Mouse (Mus musculus) MEL (cell line): ENCODE measurements at regions not wholly inside any gene's neighbourhood (a gene's known extent, or its start where the extent isn't known, plus 50 kb on each side); places are given as distances from the start of the nearest gene placed in this dataset.

Experiments
- DNase-seq: peaks from one replicate; pipeline ENCODE4 v3.0.0; 2011; ENCODE audit warnings: low read depth, low spot score
- H3K27ac ChIP-seq: 2 replicates; pipeline ENCODE4 v1.5.1; 2012; ENCODE audit warnings: low read depth, mild to moderate bottlenecking, control low read depth, low read length, moderate library complexity; ENCODE audit not compliant: control insufficient read depth
- H3K27me3 ChIP-seq, 2 experiments: fragments of 150-350 bp in 1 of 2; sonication (generic) in 1 of 2; 2 replicates each; pipeline ENCODE4 v1.6.1; 2012; ENCODE audit warnings: low read length in 2 of 2, mild to moderate bottlenecking in 2 of 2, improper control_type of control experiment in 1 of 2, moderate library complexity in 1 of 2; ENCODE audit not compliant: insufficient read depth in 2 of 2, control insufficient read depth in 1 of 2
- H3K36me3 ChIP-seq, 2 experiments: 2 replicates each; pipeline ENCODE4 v1.6.1; 2012 to 2014; ENCODE audit warnings: low read length in 2 of 2, improper control_type of control experiment in 1 of 2, inconsistent platforms in 1 of 2, mild to moderate bottlenecking in 1 of 2; ENCODE audit not compliant: insufficient read depth in 2 of 2, control insufficient read depth in 1 of 2
- H3K4me1 ChIP-seq, 2 experiments: fragments of 150-350 bp in 1 of 2; sonication (generic) in 1 of 2; 2 replicates each; pipeline ENCODE4 v1.6.1; 2012; ENCODE audit warnings: low read length in 2 of 2, improper control_type of control experiment in 1 of 2, mild to moderate bottlenecking in 1 of 2; ENCODE audit not compliant: insufficient read depth in 2 of 2, control insufficient read depth in 1 of 2
- H3K4me3 ChIP-seq, 2 experiments: fragments of 150-350 bp in 1 of 2; sonication (generic) in 1 of 2; 2 replicates each; pipeline ENCODE4 v1.5.1; 2012; ENCODE audit warnings: low read depth in 2 of 2, low read length in 2 of 2, mild to moderate bottlenecking in 2 of 2, moderate library complexity in 2 of 2, control low read depth in 1 of 2, improper control_type of control experiment in 1 of 2; ENCODE audit not compliant: control insufficient read depth in 1 of 2, insufficient read depth in 1 of 2
- H3K79me2 ChIP-seq: 2 replicates; pipeline ENCODE4 v1.6.1; 2012; ENCODE audit warnings: mild to moderate bottlenecking, low read length, moderate library complexity; ENCODE audit not compliant: control insufficient read depth, poor library complexity, insufficient read depth
- H3K9ac ChIP-seq: 2 replicates; pipeline ENCODE4 v1.6.1; 2012; ENCODE audit warnings: low read depth, mild to moderate bottlenecking, control low read depth, low read length, moderate library complexity; ENCODE audit not compliant: control insufficient read depth, poor library complexity, severe bottlenecking
- H3K9me3 ChIP-seq: fragments of 150-350 bp; sonication (generic); replicated peaks from 2 replicates; pipeline ENCODE4 v1.6.1; 2012; ENCODE audit warnings: mild to moderate bottlenecking, low read length, improper control_type of control experiment, moderate library complexity; ENCODE audit not compliant: insufficient read depth
- CTCF ChIP-seq, 3 experiments: IDR thresholded peaks in 2 of 3; conservative IDR thresholded peaks in 1 of 3; 2 replicates each; pipeline ENCODE4 v1.5.1; 2011 to 2012; ENCODE audit warnings: low read length in 3 of 3, low read depth in 2 of 3, mild to moderate bottlenecking in 2 of 3, improper control_type of control experiment in 1 of 3, inconsistent platforms in 1 of 3, mixed read lengths in 1 of 3, moderate library complexity in 1 of 3; ENCODE audit not compliant: control insufficient read depth in 1 of 3, insufficient read depth in 1 of 3, poor library complexity in 1 of 3, severe bottlenecking in 1 of 3
- EP300 ChIP-seq, 2 experiments: IDR thresholded peaks; 2 replicates each; pipeline ENCODE4 v1.6.1; 2011; ENCODE audit warnings: improper control_type of control experiment in 2 of 2, low read length in 2 of 2, low read depth in 1 of 2, mild to moderate bottlenecking in 1 of 2
- GABPA ChIP-seq: IDR thresholded peaks from 2 replicates; pipeline ENCODE4 v1.6.1; 2012; ENCODE audit warnings: low read depth, mild to moderate bottlenecking, inconsistent platforms, low read length, improper control_type of control experiment, moderate library complexity
- HCFC1 ChIP-seq: IDR thresholded peaks from 2 replicates; pipeline ENCODE4 v1.6.1; 2012; ENCODE audit warnings: low read depth, mild to moderate bottlenecking, inconsistent platforms, low read length, improper control_type of control experiment, moderate library complexity
- KAT2A ChIP-seq: conservative IDR thresholded peaks from 2 replicates; pipeline ENCODE4 v1.6.1; 2012; ENCODE audit warnings: low read depth, low read length, improper control_type of control experiment, inconsistent platforms
- MAZ ChIP-seq: IDR thresholded peaks from 2 replicates; pipeline ENCODE4 v1.6.1; 2012; ENCODE audit warnings: low read depth, mild to moderate bottlenecking, inconsistent platforms, low read length, improper control_type of control experiment
- MXI1 ChIP-seq: IDR thresholded peaks from 2 replicates; pipeline ENCODE4 v1.6.1; 2011; ENCODE audit warnings: mild to moderate bottlenecking, low read depth, low read length, improper control_type of control experiment
- POLR2A ChIP-seq, 2 experiments: IDR thresholded peaks; 2 replicates each; pipeline ENCODE4 v1.6.1; 2011 to 2012; ENCODE audit warnings: low read length in 2 of 2, mild to moderate bottlenecking in 2 of 2, control low read depth in 1 of 2, improper control_type of control experiment in 1 of 2, low read depth in 1 of 2, moderate library complexity in 1 of 2; ENCODE audit not compliant: control insufficient read depth in 1 of 2, insufficient read depth in 1 of 2, poor library complexity in 1 of 2
- POLR2AphosphoS2 ChIP-seq: IDR thresholded peaks from 2 replicates; pipeline ENCODE4 v1.6.1; 2011; ENCODE audit warnings: low read length, improper control_type of control experiment
- POLR2AphosphoS5 ChIP-seq: IDR thresholded peaks from 2 replicates; pipeline ENCODE4 v1.6.1; 2012; ENCODE audit warnings: low read depth, borderline replicate concordance, mild to moderate bottlenecking, inconsistent platforms, low read length, moderate library complexity, mixed read lengths
- RCOR1 ChIP-seq: IDR thresholded peaks from 2 replicates; pipeline ENCODE4 v1.6.1; 2012; ENCODE audit warnings: low read depth, mild to moderate bottlenecking, inconsistent platforms, low read length, improper control_type of control experiment
- SIN3A ChIP-seq: IDR thresholded peaks from 2 replicates; pipeline ENCODE4 v1.6.1; 2012; ENCODE audit warnings: low read length, improper control_type of control experiment, inconsistent platforms
- TAL1 ChIP-seq: IDR thresholded peaks from 2 replicates; pipeline ENCODE4 v1.6.1; 2012; ENCODE audit warnings: mild to moderate bottlenecking, inconsistent platforms, low read length, moderate library complexity, mixed read lengths
- TBP ChIP-seq: IDR thresholded peaks from 2 replicates; pipeline ENCODE4 v1.8.0; 2011; ENCODE audit warnings: low read depth, low read length, improper control_type of control experiment
- TCF12 ChIP-seq: IDR thresholded peaks from 2 replicates; pipeline ENCODE4 v1.6.1; 2014; ENCODE audit warnings: low read depth, mild to moderate bottlenecking, inconsistent platforms, low read length, improper control_type of control experiment, moderate library complexity
- USF1 ChIP-seq: IDR thresholded peaks from 2 replicates; pipeline ENCODE4 v1.6.1; 2014; ENCODE audit warnings: low read depth, mild to moderate bottlenecking, inconsistent platforms, low read length, improper control_type of control experiment, moderate library complexity
- USF2 ChIP-seq, 2 experiments: IDR thresholded peaks; 2 replicates each; pipeline ENCODE4 v1.6.1; 2011 to 2012; ENCODE audit warnings: improper control_type of control experiment in 2 of 2, low read length in 2 of 2, borderline replicate concordance in 1 of 2, inconsistent platforms in 1 of 2, low read depth in 1 of 2, mild to moderate bottlenecking in 1 of 2; ENCODE audit not compliant: insufficient read depth in 1 of 2
- ZC3H11A ChIP-seq: IDR thresholded peaks from 2 replicates; pipeline ENCODE4 v1.6.1; 2012; ENCODE audit warnings: low read depth, mild to moderate bottlenecking, inconsistent platforms, low read length, improper control_type of control experiment
- ZNF384 ChIP-seq: IDR thresholded peaks from 2 replicates; pipeline ENCODE4 v1.6.1; 2012; ENCODE audit warnings: low read depth, mild to moderate bottlenecking, inconsistent platforms, low read length, improper control_type of control experiment

GRCm38 (mm10) chr15:10865109-10865508 is 87.0 kb upstream of the C1qtnf3 start:
- no peaks in the 10 kb centered on the region for H3K9me3 ChIP-seq
- no peak overlapping the region for H3K4me3 ChIP-seq
- DNase-seq: no peak
- H3K36me3 ChIP-seq: no peaks in the 10 kb centered on the region
- H3K4me1 ChIP-seq: no peaks in the 10 kb centered on the region
- no peaks in the 10 kb centered on the region for H3K79me2 ChIP-seq
- H3K27ac ChIP-seq: no peak overlapping the region
- H3K27me3 ChIP-seq: no peaks in the 10 kb centered on the region
- TF ChIP-seq TAL1 (no peak), POLR2A (IDR thresholded peaks at IDR 0.05; ENCODE audit: control insufficient read depth in 1 of 2, insufficient read depth in 1 of 2, low read depth in 1 of 2, low read length in 2 of 2, poor library complexity in 1 of 2) (no peak), GABPA (no peak), CTCF (IDR thresholded peaks at IDR 0.05 in 2 of 3, conservative IDR thresholded peaks at IDR 0.05 in 1 of 3; ENCODE audit: control insufficient read depth in 1 of 3, insufficient read depth in 1 of 3, low read depth in 2 of 3, low read length in 3 of 3, poor library complexity in 1 of 3, severe bottlenecking in 1 of 3) (no peak), ZNF384 (no peak), USF2 (IDR thresholded peaks at IDR 0.05; ENCODE audit: borderline replicate concordance in 1 of 2, insufficient read depth in 1 of 2, low read depth in 1 of 2, low read length in 2 of 2) (no peak), POLR2AphosphoS2 (no peak), POLR2AphosphoS5 (no peak), TCF12 (no peak), USF1 (no peak), MXI1 (no peak), EP300 (IDR thresholded peaks at IDR 0.05; ENCODE audit: low read depth in 1 of 2, low read length in 2 of 2) (no peak), RCOR1 (no peak), HCFC1 (no peak), SIN3A (no peak), ZC3H11A (no peak), MAZ (no peak)
- no peak overlapping the region for H3K9ac ChIP-seq

- Histone ChIP-seq H3K9me3 (no peaks in the 10 kb centered on the region), H3K36me3 (no peaks in the 10 kb centered on the region), H3K27ac (no peak overlapping the region), H3K9ac (no peak overlapping the region), H3K4me3 (no peak overlapping the region), H3K27me3 (no peaks in the 10 kb centered on the region), H3K79me2 (no peaks in the 10 kb centered on the region), H3K4me1 (no peaks in the 10 kb centered on the region)
- DNase-seq: no peak
- TF ChIP-seq TBP: no peak
- no peak for TF ChIP-seq KAT2A
- no peak for TF ChIP-seq GABPA
- no peak for TF ChIP-seq TAL1
Measured at GRCm38 (mm10) chr15:10866794-10867193, 85.3 kb upstream of the C1qtnf3 start.
